Mouse (Mus musculus) forebrain, embryonic 11.5 days (tissue): ENCODE measurements around the gene Gm3448. TPM values are rescaled to one million over a fixed set of nuclear protein-coding genes. Genes with fewer than 3 reads are reported as not detected.
"Not testable (repeated sequence)": the region's sequence is repeated elsewhere in the genome, so short reads cannot be mapped to it uniquely, and the experiment has no call there.

ENCODE experiments used
- ATAC-seq: fragments of 200-750 bp; cut with Nextera tagmentation; replicated peaks from 2 replicates; pipeline ENCODE4 v1.8.0; 2017; ENCODE audit warnings: moderate TSS enrichment; ENCODE audit not compliant: low FRiP score
- DNase-seq: peaks from one replicate; pipeline ENCODE4 v3.0.0-alpha.2; 2017; ENCODE audit warnings: low spot score
- H3K27ac ChIP-seq: fragments of 300-500 bp; sonication (generic); 2 replicates; pipeline ENCODE4 v1.5.1; 2014; ENCODE audit warnings: low read depth, low read length
- H3K27me3 ChIP-seq: fragments of 300-500 bp; sonication (generic); 2 replicates; pipeline ENCODE4 v1.6.1; 2014; ENCODE audit warnings: mild to moderate bottlenecking, low read length, mixed read lengths; ENCODE audit not compliant: control insufficient read depth, insufficient read depth
- H3K36me3 ChIP-seq: fragments of 300-500 bp; sonication (generic); 2 replicates; pipeline ENCODE4 v1.6.1; 2014; ENCODE audit warnings: mild to moderate bottlenecking, low read length, moderate library complexity, mixed read lengths; ENCODE audit not compliant: control insufficient read depth, insufficient read depth
- H3K4me1 ChIP-seq: fragments of 300-500 bp; sonication (generic); replicated peaks from 2 replicates; pipeline ENCODE4 v1.6.1; 2014; ENCODE audit warnings: low read length, mixed read lengths; ENCODE audit not compliant: control insufficient read depth, insufficient read depth
- H3K4me2 ChIP-seq: fragments of 300-500 bp; sonication (generic); 2 replicates; pipeline ENCODE4 v1.6.1; 2014; ENCODE audit warnings: low read depth, mild to moderate bottlenecking, low read length, moderate library complexity, mixed read lengths; ENCODE audit not compliant: severe bottlenecking
- H3K4me3 ChIP-seq: fragments of 300-500 bp; sonication (generic); 2 replicates; pipeline ENCODE4 v1.5.1; 2014; ENCODE audit warnings: low read depth, low read length
- H3K9ac ChIP-seq: fragments of 300-500 bp; sonication (generic); 2 replicates; pipeline ENCODE4 v1.6.1; 2014; ENCODE audit warnings: low read length
- H3K9me3 ChIP-seq: fragments of 300-500 bp; sonication (generic); 2 replicates; pipeline ENCODE4 v1.6.1; 2016; ENCODE audit warnings: low read length, mixed read lengths; ENCODE audit not compliant: control insufficient read depth
- WGBS: fragments of 180-500 bp; shearing (Covaris S2); extraction: QIAGEN DNeasy Blood & Tissue Kit; methylation state at CpG from one replicate; pipeline ENCODE4 v1.1.7; 2014; 5-methylcytosine and 5-hydroxymethylcytosine counted together
- polyA plus RNA-seq: library from polyadenylated mRNA; unstranded; fragments of >200 nt; fragmentation: Nextera tagmentation; extraction: Ambion mirVana; gene quantifications from 2 replicates; pipeline ENCODE4 v1.2.1, GENCODE M21; 2014

Gene Gm3448
- 4.2 and 4.6 TPM in 2 replicates for polyA plus RNA-seq

GRCm38 (mm10) chr17:15041175-15041729 lies at the start of gene Gm3448, which contains the start of the genes Ermard and Tcte3:
Gene Gm3448 (minus strand): TSS chr17:15041537.
Gene Ermard (plus strand): TSS chr17:15041208.
Gene Tcte3 (minus strand): TSS chr17:15041488.
- H3K4me1 ChIP-seq, H3K4me3 ChIP-seq, H3K27ac ChIP-seq, H3K36me3 ChIP-seq, H3K9ac ChIP-seq, H3K4me2 ChIP-seq, H3K9me3 ChIP-seq, H3K27me3 ChIP-seq, DNase-seq: not testable (repeated sequence)
- WGBS = 0% methylated on average over 5 of the region's 56 CpGs
- ATAC-seq = peak; percentile 99

- WGBS = 28% methylated on average over 8 of the region's 8 CpGs
- Histone ChIP-seq H3K9me3 (no peaks in the 10 kb centered on the region), H3K4me2 (no peak overlapping the region), H3K27me3 (no peaks in the 10 kb centered on the region), H3K4me3 (no peak overlapping the region), H3K9ac (peak overlapping the region; percentile 8; the same call in 1 of the 2 replicates), H3K4me1 (peaks cover 11% of the 10 kb centered on the region; the same call in 1 of the 2 replicates), H3K27ac (peak overlapping the region; percentile 58), H3K36me3 (no peaks in the 10 kb centered on the region)
- DNase-seq (peak; percentile 72), ATAC-seq (peak; percentile 75)
Measured at GRCm38 (mm10) chr17:15088591-15089001, 47.3 kb upstream of the Gm3448 start.

GRCm38 (mm10) chr17:15088166-15088565 lies 46.8 kb upstream of the Gm3448 start:
- Histone ChIP-seq H3K4me2 (no peak overlapping the region), H3K36me3 (no peaks in the 10 kb centered on the region), H3K4me3 (no peak overlapping the region), H3K4me1 (peaks cover 11% of the 10 kb centered on the region; the same call in 1 of the 2 replicates), H3K9ac (no peak overlapping the region; the same call in 1 of the 2 replicates), H3K9me3 (no peaks in the 10 kb centered on the region), H3K27me3 (no peaks in the 10 kb centered on the region), H3K27ac (peak overlapping the region; percentile 58)
- WGBS = 32% methylated on average over 2 of the region's 2 CpGs
- DNase-seq = peak; percentile 60
- peak; percentile 65 for ATAC-seq

GRCm38 (mm10) chr17:15085006-15085405 lies 43.7 kb upstream of the Gm3448 start:
- no peak overlapping the region for H3K27ac ChIP-seq
- H3K9me3 ChIP-seq = no peaks in the 10 kb centered on the region
- WGBS = 84% methylated on average over 2 of the region's 2 CpGs
- H3K36me3 ChIP-seq = no peaks in the 10 kb centered on the region
- H3K4me2 ChIP-seq = no peak overlapping the region
- ATAC-seq = no peak
- DNase-seq = peak; percentile 36
- H3K27me3 ChIP-seq = no peaks in the 10 kb centered on the region
- peaks cover 12% of the 10 kb centered on the region; the same call in 1 of the 2 replicates for H3K4me1 ChIP-seq
- H3K4me3 ChIP-seq = no peak overlapping the region
- no peak overlapping the region for H3K9ac ChIP-seq

GRCm38 (mm10) chr17:15084226-15084848 lies 43.0 kb upstream of the Gm3448 start:
- H3K4me1 ChIP-seq = peaks cover 11% of the 10 kb centered on the region; the same call in 1 of the 2 replicates
- H3K4me2 ChIP-seq = no peak overlapping the region
- peak; percentile 50 for DNase-seq
- no peaks in the 10 kb centered on the region for H3K27me3 ChIP-seq
- H3K9ac ChIP-seq = no peak overlapping the region
- no peak overlapping the region for H3K4me3 ChIP-seq
- ATAC-seq = peak; percentile 25; the same call in 1 of the 2 replicates
- H3K27ac ChIP-seq = no peak overlapping the region
- no peaks in the 10 kb centered on the region for H3K9me3 ChIP-seq
- no peaks in the 10 kb centered on the region for H3K36me3 ChIP-seq
- 81% methylated on average over 13 of the region's 13 CpGs for WGBS

- Histone ChIP-seq H3K9ac (no peak overlapping the region), H3K4me2 (no peak overlapping the region), H3K4me1 (0 out of 2 replicates have a peak, but pooled peaks cover 2% of the 10 kb centered on the region), H3K27ac (no peak overlapping the region), H3K9me3 (no peaks in the 10 kb centered on the region), H3K4me3 (no peak overlapping the region), H3K27me3 (no peaks in the 10 kb centered on the region), H3K36me3 (no peaks in the 10 kb centered on the region)
- WGBS = 65% methylated on average over 2 of the region's 2 CpGs
- ATAC-seq (no peak), DNase-seq (no peak)
Measured at GRCm38 (mm10) chr17:15077536-15077935, 36.2 kb upstream of the Gm3448 start.

GRCm38 (mm10) chr17:15075033-15075432 lies 33.7 kb upstream of the Gm3448 start:
- Histone ChIP-seq H3K36me3 (no peaks in the 10 kb centered on the region), H3K4me3 (no peak overlapping the region), H3K27me3 (no peaks in the 10 kb centered on the region), H3K9ac (no peak overlapping the region), H3K27ac (no peak overlapping the region), H3K4me2 (no peak overlapping the region), H3K9me3 (no peaks in the 10 kb centered on the region), H3K4me1 (no peaks in the 10 kb centered on the region)
- ATAC-seq (no peak), DNase-seq (no peak)
- WGBS = 80% methylated on average over 8 of the region's 8 CpGs

- no peaks in the 10 kb centered on the region for H3K36me3 ChIP-seq
- no peaks in the 10 kb centered on the region for H3K27me3 ChIP-seq
- ATAC-seq (no peak), DNase-seq (peak; percentile 38)
- no peak overlapping the region for H3K9ac ChIP-seq
- no peak overlapping the region for H3K4me2 ChIP-seq
- WGBS = 96% methylated on average over 2 of the region's 2 CpGs
- no peak overlapping the region for H3K4me3 ChIP-seq
- no peaks in the 10 kb centered on the region for H3K4me1 ChIP-seq
- H3K9me3 ChIP-seq = no peaks in the 10 kb centered on the region
- H3K27ac ChIP-seq = no peak overlapping the region
Measured at GRCm38 (mm10) chr17:15072211-15072610, 30.9 kb upstream of the Gm3448 start.
